Comparison of ENCODE assay signal across 8 mouse cellular contexts in the genomic region with DNA sequence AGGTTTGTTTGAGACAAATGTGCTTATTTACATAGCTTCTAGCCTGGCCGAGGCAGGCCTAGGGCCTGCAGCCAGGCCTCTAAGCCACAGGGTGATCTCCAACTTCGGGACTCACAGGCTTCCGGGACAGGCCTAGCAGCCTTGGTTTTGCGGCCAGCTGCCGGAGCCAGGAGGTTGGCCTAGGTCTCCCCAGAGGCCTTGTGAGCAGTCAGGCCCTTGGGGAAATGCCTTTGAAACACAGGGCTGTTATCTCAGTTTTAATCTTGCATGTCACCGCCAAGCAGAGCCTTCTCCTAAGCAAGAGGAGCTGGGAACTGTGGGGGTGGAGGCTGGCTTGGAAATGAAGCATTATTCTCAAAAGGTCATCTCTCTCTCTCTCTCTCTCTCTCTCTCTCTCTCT.
DNase-seq lines count a peak whose midpoint lies in the region; ATAC-seq and TF ChIP-seq lines count a peak whose summit lies in the region.

No protein-coding gene starts in this region.

- no peaks in the 10 kb centered on the region for H3K36me3 ChIP-seq in embryonic facial prominence, embryonic 15.5 days
- H3K36me3 ChIP-seq in limb, embryonic 14.5 days (ENCODE audit: control insufficient read depth, insufficient read depth, low read length), result no peaks in the 10 kb centered on the region
- H3K36me3 ChIP-seq in myocyte (ENCODE audit: control insufficient read depth, insufficient read depth), result no peaks in the 10 kb centered on the region

- H3K9ac ChIP-seq in embryonic facial prominence, embryonic 15.5 days, result no peak overlapping the region
- no peak overlapping the region for H3K9ac ChIP-seq in limb, embryonic 14.5 days (ENCODE audit: low read depth, low read length, severe bottlenecking)

- POLR2A ChIA-PET in Patski (lab: Charles Lee), result interaction anchor here (0.9 to 1.7 kb wide), 2 partner anchors 56 to 95 kb away, joined by 3 to 5 read pairs; partner anchors contain the start of gene Socs5

- CTCF ChIA-PET in Patski (lab: Charles Lee), result no interaction called here

- in situ Hi-C loops in Patski (cut with MboI; ENCODE audit: low pct_unique_long_range_greater_than_20kb), result no loop called here

- peak; percentile 68 to 73 for DNase-seq in B cell, adult 2 months
- DNase-seq in Patski (ENCODE audit: low read depth, low spot score), result no peak
- peak; percentile 40 for DNase-seq in limb, embryonic 14.5 days (ENCODE audit: low spot score)
- DNase-seq in thymus, postnatal 14 days, result peak; percentile 44
- DNase-seq in right cerebral cortex, postnatal 4 days, result no peak

- H3K27ac ChIP-seq in embryonic facial prominence, embryonic 15.5 days (replicated peaks), result peak overlapping the region; percentile 79
- peak overlapping the region; percentile 16; the same call in 1 of the 2 replicates for H3K27ac ChIP-seq in limb, embryonic 14.5 days (replicated peaks; ENCODE audit: low read depth, low read length)

- no peaks in the 10 kb centered on the region for H3K9me3 ChIP-seq in embryonic facial prominence, embryonic 15.5 days (replicated peaks)
- no peaks in the 10 kb centered on the region for H3K9me3 ChIP-seq in limb, embryonic 14.5 days (ENCODE audit: control insufficient read depth, low read length)

- WGBS in embryonic facial prominence, embryonic 15.5 days, result 21% methylated on average over 6 of the region's 6 CpGs
- WGBS in limb, embryonic 14.5 days, result 34% methylated on average over 6 of the region's 6 CpGs

- no peak for TF ChIP-seq POLR2A in limb, embryonic 14.5 days (IDR thresholded peaks at IDR 0.05; ENCODE audit: borderline replicate concordance, extremely low read depth, insufficient read depth, insufficient read length)
- no peak for TF ChIP-seq POLR2A in myocyte (IDR thresholded peaks at IDR 0.05; ENCODE audit: insufficient read length, low read depth)

- peak; percentile 63 for ATAC-seq in Patski
- 0 out of 2 replicates have a peak, but pooled peaks have one; percentile 27 for ATAC-seq in embryonic facial prominence, embryonic 15.5 days (ENCODE audit: insufficient number of reproducible peaks, low FRiP score, low TSS enrichment, low read depth)
- peak; percentile 94 to 97 for ATAC-seq in hematopoietic stem cell, adult 5-6 weeks (replicated peaks in 1 of 2; ENCODE audit: insufficient read depth in 1 of 2, low FRiP score in 2 of 2, low TSS enrichment in 1 of 2, low read depth in 1 of 2, poor library complexity in 2 of 2, severe bottlenecking in 2 of 2)
- ATAC-seq in limb, embryonic 14.5 days (ENCODE audit: low FRiP score, low read depth), result no peak

- no peak for TF ChIP-seq CTCF in Patski (IDR thresholded peaks at IDR 0.05)

- no peak overlapping the region for H3ac ChIP-seq in myocyte (ENCODE audit: control insufficient read depth, insufficient read length)

- no peaks in the 10 kb centered on the region for H3K27me3 ChIP-seq in Patski
- H3K27me3 ChIP-seq in embryonic facial prominence, embryonic 15.5 days, result no peaks in the 10 kb centered on the region
- no peaks in the 10 kb centered on the region for H3K27me3 ChIP-seq in limb, embryonic 14.5 days (ENCODE audit: control insufficient read depth, insufficient read depth, low read length)
- H3K27me3 ChIP-seq in myocyte (ENCODE audit: control insufficient read depth, insufficient read depth, insufficient read length), result no peaks in the 10 kb centered on the region

- peaks cover 47% of the 10 kb centered on the region for H3K4me1 ChIP-seq in embryonic facial prominence, embryonic 15.5 days
- H3K4me1 ChIP-seq in limb, embryonic 14.5 days (ENCODE audit: control insufficient read depth, insufficient read depth, low read length), result peaks cover 36% of the 10 kb centered on the region

- H3K4me2 ChIP-seq in embryonic facial prominence, embryonic 15.5 days (replicated peaks), result no peak overlapping the region
- H3K4me2 ChIP-seq in limb, embryonic 14.5 days (replicated peaks; ENCODE audit: low read depth, low read length, severe bottlenecking), result no peak overlapping the region
- H3K4me2 ChIP-seq in myocyte (ENCODE audit: low read depth), result peak overlapping the region; percentile 78

- no peak overlapping the region for H3K4me3 ChIP-seq in embryonic facial prominence, embryonic 15.5 days (replicated peaks)
- no peak overlapping the region for H3K4me3 ChIP-seq in limb, embryonic 14.5 days (replicated peaks; ENCODE audit: low read length)
- no peak overlapping the region for H3K4me3 ChIP-seq in myocyte

- no peaks in the 10 kb centered on the region for H3K79me2 ChIP-seq in myocyte (ENCODE audit: control insufficient read depth, insufficient read depth)

TF ChIP-seq in myocyte, 11 proteins besides CTCF, POLR2A, EP300 and RAD21:
- TF ChIP-seq USF1 (IDR thresholded peaks at IDR 0.05; ENCODE audit: low read depth) (no peak), POLR2AphosphoS2 (IDR thresholded peaks at IDR 0.05; ENCODE audit: insufficient read length, low read depth) (no peak), TCF12 (IDR thresholded peaks at IDR 0.05; ENCODE audit: insufficient read depth, poor library complexity, severe bottlenecking) (peak; percentile 32), MYOG (IDR thresholded peaks at IDR 0.05; ENCODE audit: control insufficient read depth in 1 of 3, insufficient read depth in 1 of 3, insufficient read length in 2 of 3, low read depth in 2 of 3) (peak in 2 of 3 experiments; percentile 28 to 78), MYOD1 (IDR thresholded peaks at IDR 0.05; ENCODE audit: control insufficient read depth in 1 of 3, insufficient read length in 2 of 3, low read depth in 2 of 3) (peak in 2 of 3 experiments; percentile 39 to 42), REST (IDR thresholded peaks at IDR 0.05; ENCODE audit: insufficient read depth, insufficient read length) (no peak)

Comparison
In these comparisons a context has a peak if more than half of its experiments do, and no peak if none do; other contexts are left out.
1. DNase-seq: peak in B cell, adult 2 months (2 of 2), limb, embryonic 14.5 days (single experiment) and thymus, postnatal 14 days (single experiment); none in Patski (single experiment) and right cerebral cortex, postnatal 4 days (single experiment).